Mouse (Mus musculus): ENCODE measurements at regions not wholly inside any gene's neighbourhood (a gene's known extent, or its start where the extent isn't known, plus 50 kb on each side); places are given as distances from the start of the nearest gene placed in this dataset.
"Not testable (repeated sequence)": the region's sequence is repeated elsewhere in the genome, so short reads cannot be mapped to it uniquely, and the experiment has no call there.

DNA sequence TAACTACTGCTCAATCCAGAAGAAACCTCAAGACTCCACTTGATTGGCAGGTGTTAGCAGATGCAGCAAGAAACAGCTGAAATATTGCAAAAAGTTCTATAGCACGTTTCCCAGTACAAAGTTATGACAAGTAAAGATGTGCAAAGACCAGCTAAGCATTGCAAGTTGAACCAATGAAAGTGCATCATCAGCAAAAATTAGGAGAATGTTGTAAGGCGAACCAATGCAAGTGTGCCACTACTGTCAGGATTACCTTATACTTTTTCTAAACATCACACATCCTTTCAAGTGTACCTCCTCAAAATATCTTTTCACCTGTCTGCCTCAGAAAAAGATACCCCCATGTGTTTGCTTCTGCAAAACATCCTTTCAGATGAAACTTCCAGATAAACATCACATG, 244.7 kb downstream of the Slco6d1 start:
- H3K9me3 ChIP-seq (replicated peaks), result no peaks in the 10 kb centered on the region
- no peak overlapping the region for H3K9ac ChIP-seq
- H3K27ac ChIP-seq, result no peak overlapping the region
- H3K4me3 ChIP-seq, result no peak overlapping the region
- no peaks in the 10 kb centered on the region for H3K4me1 ChIP-seq
- no peaks in the 10 kb centered on the region for H3K27me3 ChIP-seq
- no peak for ATAC-seq (ENCODE audit: low FRiP score)
- H3K4me2 ChIP-seq (replicated peaks), result no peak overlapping the region
- 80% methylated on average over 2 of the region's 2 CpGs for WGBS
- no peaks in the 10 kb centered on the region for H3K36me3 ChIP-seq

DNA sequence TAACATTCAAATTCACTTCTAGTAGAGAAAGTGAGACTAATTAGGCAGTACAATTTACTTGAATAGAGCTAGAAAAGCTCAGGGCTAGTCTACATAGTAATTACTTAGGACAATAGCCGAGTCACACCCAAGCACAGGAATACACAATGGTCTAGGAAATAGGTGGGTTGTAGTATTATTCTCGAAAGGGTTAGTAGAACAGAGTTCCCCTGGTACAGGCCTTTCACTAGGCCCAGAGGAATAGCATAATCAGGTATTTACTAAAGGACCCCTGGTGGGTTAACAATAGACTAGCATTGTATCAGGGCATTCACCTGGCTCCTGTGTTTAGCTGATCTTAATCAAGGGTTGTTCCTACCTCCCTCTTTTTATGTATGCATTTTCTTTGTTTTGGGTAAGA, 246.5 kb downstream of the Slco6d1 start:
- H3K9me3 ChIP-seq (replicated peaks); H3K27me3 ChIP-seq; H3K4me1 ChIP-seq; H3K36me3 ChIP-seq; H3K27ac ChIP-seq; H3K4me3 ChIP-seq; H3K4me2 ChIP-seq (replicated peaks); H3K9ac ChIP-seq; ATAC-seq (ENCODE audit: low FRiP score): not testable (repeated sequence)
- WGBS, result 84% methylated on average over 2 of the region's 2 CpGs

DNA sequence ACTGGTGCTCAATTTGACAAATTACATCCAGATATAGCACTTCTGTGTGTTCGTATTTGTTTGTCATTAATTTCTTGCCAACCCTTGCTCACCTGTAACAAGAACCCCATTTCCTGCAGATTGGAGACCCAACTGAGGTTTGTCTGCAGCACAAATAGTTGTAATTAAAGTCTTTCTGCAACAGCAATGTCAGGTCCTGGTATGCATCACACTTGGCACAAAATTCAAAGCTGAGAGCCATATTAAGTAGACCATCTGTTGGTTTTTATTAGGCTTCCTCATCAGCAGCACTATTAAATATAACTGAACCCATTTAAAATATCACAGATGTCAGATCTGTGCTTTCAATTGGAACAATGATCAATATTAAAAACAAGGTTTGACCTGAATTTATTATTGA, 247.0 kb downstream of the Slco6d1 start:
- H3K4me3 ChIP-seq, result no peak overlapping the region
- no peak overlapping the region for H3K9ac ChIP-seq
- H3K4me1 ChIP-seq, result no peaks in the 10 kb centered on the region
- ATAC-seq (ENCODE audit: low FRiP score), result no peak
- WGBS, result 87% methylated on average over 1 of the region's 1 CpGs
- H3K27ac ChIP-seq, result no peak overlapping the region
- H3K9me3 ChIP-seq (replicated peaks), result no peaks in the 10 kb centered on the region
- H3K4me2 ChIP-seq (replicated peaks), result no peak overlapping the region
- no peaks in the 10 kb centered on the region for H3K27me3 ChIP-seq
- no peaks in the 10 kb centered on the region for H3K36me3 ChIP-seq

DNA sequence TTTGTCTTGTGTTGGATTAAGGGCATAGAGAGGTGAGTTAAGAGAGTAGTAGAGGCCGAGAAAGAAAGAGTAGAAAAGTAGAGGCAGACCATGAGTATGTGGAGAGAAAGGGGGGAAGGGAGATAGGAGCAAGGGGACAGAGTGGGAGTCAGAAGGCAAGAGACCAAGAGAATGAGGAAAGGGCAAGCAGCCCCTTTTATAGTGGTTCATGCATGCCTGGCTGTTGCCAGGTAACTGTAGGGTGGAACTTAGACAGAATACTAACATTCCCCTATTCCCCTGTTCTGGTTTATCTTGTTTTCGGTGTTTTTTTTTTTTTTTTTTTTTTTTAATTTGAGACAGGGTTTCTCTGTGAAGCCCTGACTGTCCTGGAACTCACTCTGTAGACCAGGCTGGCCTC, 247.7 kb downstream of the Slco6d1 start:
- no peaks in the 10 kb centered on the region for H3K4me1 ChIP-seq
- H3K27ac ChIP-seq, result no peak overlapping the region
- H3K36me3 ChIP-seq, result no peaks in the 10 kb centered on the region
- no peaks in the 10 kb centered on the region for H3K27me3 ChIP-seq
- H3K4me3 ChIP-seq, result no peak overlapping the region
- ATAC-seq (ENCODE audit: low FRiP score), result peak; percentile 40; the same call in 1 of the 2 replicates
- no peak overlapping the region for H3K4me2 ChIP-seq (replicated peaks)
- H3K9ac ChIP-seq, result no peak overlapping the region
- no peaks in the 10 kb centered on the region for H3K9me3 ChIP-seq (replicated peaks)
- WGBS, result 23% methylated on average over 2 of the region's 2 CpGs

DNA sequence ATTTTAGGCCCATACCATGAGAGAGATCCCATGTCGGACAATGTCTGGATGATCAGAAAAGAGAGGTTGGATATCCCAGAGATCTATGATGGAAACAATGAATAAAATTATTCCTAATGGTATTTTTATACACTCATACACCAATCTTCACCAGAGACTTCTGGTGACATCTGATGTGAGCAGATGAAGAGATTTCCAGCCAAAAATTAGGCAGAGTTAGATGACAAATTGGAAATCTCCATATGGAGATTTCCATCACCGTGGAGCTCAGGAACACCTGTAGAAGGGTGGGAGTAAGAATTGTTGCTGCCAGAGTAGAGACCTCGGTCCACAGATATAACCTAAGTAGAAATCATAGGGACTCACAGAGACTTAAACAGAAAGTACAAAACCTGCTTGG, 257.8 kb downstream of the Slco6d1 start:
- Histone ChIP-seq H3K9ac (no peak overlapping the region), H3K9me3 (replicated peaks) (no peaks in the 10 kb centered on the region), H3K4me1 (no peaks in the 10 kb centered on the region), H3K4me3 (no peak overlapping the region), H3K4me2 (replicated peaks) (no peak overlapping the region), H3K27ac (no peak overlapping the region), H3K27me3 (no peaks in the 10 kb centered on the region), H3K36me3 (no peaks in the 10 kb centered on the region)
- no peak for ATAC-seq (ENCODE audit: low FRiP score)
- WGBS, result 87% methylated on average over 3 of the region's 3 CpGs

DNA sequence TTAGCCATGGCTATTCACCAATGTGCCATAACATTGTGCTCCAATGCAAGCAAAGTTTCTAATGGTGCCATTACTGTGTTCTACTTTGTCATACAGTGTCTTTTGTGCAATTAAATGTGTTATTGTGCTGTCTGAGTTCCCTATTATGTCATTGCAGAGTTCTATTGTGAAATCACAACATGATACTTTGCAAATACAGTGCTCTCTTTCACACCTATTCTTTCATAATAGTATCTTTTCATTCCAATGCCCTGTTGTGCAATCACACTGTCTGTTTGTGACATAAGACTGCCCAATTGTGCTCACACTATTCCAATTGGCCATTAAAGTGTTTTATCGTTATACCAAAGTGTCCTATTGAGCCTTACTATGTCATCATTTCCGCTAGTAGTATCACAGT, 292.9 kb downstream of the Slco6d1 start:
- Histone ChIP-seq H3K36me3 (no peaks in the 10 kb centered on the region), H3K4me2 (replicated peaks) (no peak overlapping the region), H3K9me3 (replicated peaks) (no peaks in the 10 kb centered on the region), H3K4me3 (no peak overlapping the region), H3K27me3 (no peaks in the 10 kb centered on the region), H3K27ac (no peak overlapping the region), H3K4me1 (no peaks in the 10 kb centered on the region), H3K9ac (no peak overlapping the region)
- no peak for ATAC-seq (ENCODE audit: low FRiP score)
- 84% methylated on average over 2 of the region's 2 CpGs for WGBS

DNA sequence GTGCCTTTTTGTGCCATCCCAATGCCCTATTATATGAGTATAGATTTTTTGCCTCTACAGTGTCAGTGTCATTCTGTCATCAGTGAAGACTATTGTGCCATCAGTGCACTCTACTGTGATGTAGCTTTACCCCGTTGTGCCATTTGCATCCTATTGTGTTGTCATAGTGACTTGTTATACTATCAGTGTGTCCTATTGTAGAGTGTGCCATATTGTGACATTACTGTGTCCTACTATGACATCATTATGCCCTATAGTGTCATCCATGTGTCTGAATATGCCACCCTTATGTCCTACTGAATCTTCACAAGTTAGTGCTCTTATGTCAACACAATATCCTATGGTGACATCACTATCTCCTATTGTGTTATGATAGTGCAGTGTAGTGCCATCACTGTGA, 293.4 kb downstream of the Slco6d1 start:
- Histone ChIP-seq H3K4me2 (replicated peaks) (no peak overlapping the region), H3K4me1 (no peaks in the 10 kb centered on the region), H3K9ac (no peak overlapping the region), H3K9me3 (replicated peaks) (no peaks in the 10 kb centered on the region), H3K27ac (no peak overlapping the region), H3K4me3 (no peak overlapping the region), H3K36me3 (no peaks in the 10 kb centered on the region), H3K27me3 (no peaks in the 10 kb centered on the region)
- no peak for ATAC-seq (ENCODE audit: low FRiP score)
- WGBS, result 89% methylated on average over 1 of the region's 1 CpGs

DNA sequence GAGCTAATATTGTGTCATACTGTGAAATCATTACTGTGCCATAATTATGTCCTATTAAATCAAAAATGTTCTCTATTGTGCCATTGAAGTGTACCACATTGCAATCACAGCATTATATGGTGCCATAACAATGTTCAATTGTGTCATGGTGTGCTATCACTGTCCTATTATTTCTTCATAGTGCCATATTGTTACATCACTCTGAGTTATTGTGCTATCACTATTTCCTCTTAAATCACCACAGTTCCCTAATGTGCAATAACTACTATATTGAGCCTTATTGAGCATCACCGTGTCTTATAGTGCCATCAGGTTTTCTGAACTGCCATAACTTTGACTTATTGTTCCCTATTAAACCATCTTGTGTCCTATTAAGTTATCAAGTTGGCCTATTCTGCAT, 299.7 kb downstream of the Slco6d1 start:
- no peaks in the 10 kb centered on the region for H3K9me3 ChIP-seq (replicated peaks)
- no peak overlapping the region for H3K4me3 ChIP-seq
- H3K27ac ChIP-seq, result no peak overlapping the region
- H3K4me1 ChIP-seq, result no peaks in the 10 kb centered on the region
- 79% methylated on average over 1 of the region's 1 CpGs for WGBS
- H3K4me2 ChIP-seq (replicated peaks), result no peak overlapping the region
- no peaks in the 10 kb centered on the region for H3K27me3 ChIP-seq
- no peak for ATAC-seq (ENCODE audit: low FRiP score)
- H3K9ac ChIP-seq, result no peak overlapping the region
- H3K36me3 ChIP-seq, result no peaks in the 10 kb centered on the region

DNA sequence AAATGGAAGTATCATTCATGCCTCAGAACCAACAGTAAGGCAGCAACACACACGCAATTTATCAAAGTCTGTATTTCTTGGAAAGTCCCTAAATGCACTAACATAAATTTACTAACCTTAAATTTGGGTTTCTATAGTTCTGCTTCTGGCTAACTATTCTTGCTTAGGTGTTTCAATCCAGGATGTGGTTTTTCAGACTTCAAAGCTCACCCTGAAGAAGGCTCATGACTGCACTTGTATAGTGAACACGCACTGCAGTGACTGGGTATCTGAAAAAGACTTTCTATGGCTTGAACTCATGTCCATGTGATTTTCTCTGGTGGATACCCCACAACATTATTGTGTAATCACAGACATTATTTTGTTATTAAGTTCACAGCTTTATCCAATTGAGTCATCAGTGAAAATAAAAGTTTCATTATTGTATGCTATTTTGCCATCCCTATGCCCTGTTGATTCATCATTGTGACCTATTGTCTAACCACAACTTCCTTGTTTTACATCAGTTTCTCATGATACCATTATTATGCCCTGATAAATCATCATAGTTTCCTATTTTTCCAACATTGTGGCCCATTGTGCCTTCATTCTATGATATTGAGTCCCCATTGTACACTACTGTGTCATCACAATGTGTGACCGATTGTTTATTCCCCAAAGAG, 306.6 kb downstream of the Slco6d1 start:
- Histone ChIP-seq H3K4me3 (no peak overlapping the region), H3K4me1 (no peaks in the 10 kb centered on the region), H3K36me3 (no peaks in the 10 kb centered on the region), H3K27ac (no peak overlapping the region), H3K9ac (no peak overlapping the region), H3K27me3 (no peaks in the 10 kb centered on the region), H3K9me3 (replicated peaks) (no peaks in the 10 kb centered on the region), H3K4me2 (replicated peaks) (no peak overlapping the region)
- no peak for ATAC-seq (ENCODE audit: low FRiP score)
- 88% methylated on average over 3 of the region's 3 CpGs for WGBS

DNA sequence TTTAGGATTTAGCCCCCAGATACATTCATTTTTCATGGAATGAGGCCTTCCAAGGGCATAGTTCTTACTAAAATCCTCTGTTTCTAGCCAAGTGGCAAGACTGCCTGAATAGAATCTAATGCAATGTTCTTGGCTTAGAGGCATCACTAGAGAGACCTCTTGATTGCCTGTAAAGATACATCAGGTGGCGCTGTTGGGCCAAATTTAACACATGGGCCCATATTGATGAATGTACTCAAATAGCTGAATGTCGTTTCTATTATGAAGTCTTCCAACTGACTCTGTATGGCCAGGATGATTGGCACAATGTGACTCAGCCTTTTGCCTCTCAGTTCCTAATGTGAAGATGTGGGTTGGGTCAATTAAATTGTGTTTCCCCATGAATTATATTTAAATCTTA, 328.0 kb downstream of the Slco6d1 start:
- peak; percentile 40; the same call in 1 of the 2 replicates for ATAC-seq (ENCODE audit: low FRiP score)
- 12% methylated on average over 2 of the region's 2 CpGs for WGBS

DNA sequence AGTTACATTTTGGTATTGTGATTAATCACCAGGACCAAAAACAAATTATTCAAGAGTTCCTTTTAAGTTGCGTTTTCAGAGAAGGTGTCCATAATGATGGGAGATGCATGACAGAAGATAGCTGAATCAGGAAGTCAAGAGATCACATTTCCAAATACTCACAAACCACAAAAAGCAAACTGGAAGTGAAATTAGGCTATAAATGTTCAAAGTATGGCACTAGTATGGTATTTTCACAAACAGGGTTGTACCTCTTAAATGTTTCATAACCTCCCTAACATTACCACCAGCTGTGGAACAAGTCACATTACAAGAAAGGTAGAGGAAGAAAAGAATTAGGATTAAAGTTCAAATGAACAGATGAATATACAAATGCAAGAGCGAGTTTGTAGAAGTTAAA, 367.6 kb downstream of the Slco6d1 start:
- H3K27me3 ChIP-seq, result no peaks in the 10 kb centered on the region
- WGBS, result 88% methylated on average over 2 of the region's 2 CpGs

More for the DNA sequence above, 328.0 kb downstream of the Slco6d1 start:
- H3K27ac ChIP-seq, result no peak overlapping the region
- H3K9ac ChIP-seq, result no peak overlapping the region
- H3K9me3 ChIP-seq (replicated peaks), result no peaks in the 10 kb centered on the region
- no peak overlapping the region for H3K4me3 ChIP-seq
- no peak overlapping the region for H3K4me2 ChIP-seq (replicated peaks)
- no peaks in the 10 kb centered on the region for H3K27me3 ChIP-seq
- H3K4me1 ChIP-seq, result no peaks in the 10 kb centered on the region
- no peaks in the 10 kb centered on the region for H3K36me3 ChIP-seq

DNA sequence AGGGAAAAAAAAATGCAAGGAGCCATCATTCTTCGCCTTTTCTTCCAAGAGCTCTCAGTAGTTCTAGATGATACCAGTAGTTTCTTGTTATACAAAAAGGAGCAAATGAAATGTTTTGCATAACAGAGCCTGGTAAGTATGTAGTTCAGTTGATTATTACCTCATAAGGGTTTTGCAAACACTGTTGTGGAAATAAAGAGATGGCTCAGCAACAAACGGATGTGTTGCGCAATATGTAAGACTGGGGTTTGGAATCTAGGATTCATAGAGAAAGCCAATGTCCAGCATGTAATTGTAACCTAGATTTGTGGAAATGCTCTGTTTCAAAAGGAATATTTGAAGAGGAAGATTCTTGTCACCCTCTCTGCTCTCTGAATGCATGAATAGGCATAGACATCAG, 372.4 kb downstream of the Slco6d1 start:
- Histone ChIP-seq H3K9me3 (replicated peaks) (no peaks in the 10 kb centered on the region), H3K4me1 (no peaks in the 10 kb centered on the region), H3K27me3 (no peaks in the 10 kb centered on the region), H3K27ac (no peak overlapping the region), H3K4me3 (no peak overlapping the region), H3K4me2 (replicated peaks) (no peak overlapping the region), H3K9ac (no peak overlapping the region), H3K36me3 (no peaks in the 10 kb centered on the region)
- WGBS, result 97% methylated on average over 3 of the region's 3 CpGs
- no peak for ATAC-seq (ENCODE audit: low FRiP score)

More for the DNA sequence above, 367.6 kb downstream of the Slco6d1 start:
- no peaks in the 10 kb centered on the region for H3K9me3 ChIP-seq (replicated peaks)
- no peak overlapping the region for H3K4me2 ChIP-seq (replicated peaks)
- H3K4me3 ChIP-seq, result no peak overlapping the region
- H3K4me1 ChIP-seq, result no peaks in the 10 kb centered on the region
- ATAC-seq (ENCODE audit: low FRiP score), result no peak
- no peaks in the 10 kb centered on the region for H3K36me3 ChIP-seq
- no peak overlapping the region for H3K9ac ChIP-seq
- no peak overlapping the region for H3K27ac ChIP-seq

DNA sequence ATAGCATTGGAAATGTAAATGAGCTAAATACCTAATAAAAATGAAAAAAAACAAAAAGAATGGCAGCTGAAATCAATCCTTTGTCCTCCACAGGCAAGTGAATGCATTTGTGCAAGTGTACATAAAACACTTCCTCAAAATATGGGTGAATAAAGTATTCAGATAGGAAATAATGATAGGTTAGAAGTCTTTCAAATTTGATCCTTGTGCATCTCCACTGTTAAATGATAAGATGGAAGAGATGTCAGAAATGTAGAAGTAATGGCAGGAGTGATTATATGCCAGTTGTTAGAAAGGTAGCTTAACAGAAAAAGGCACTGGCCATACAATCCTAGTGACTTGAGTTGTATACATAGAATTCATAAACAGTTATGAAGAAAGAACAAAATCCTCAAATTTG, 391.6 kb downstream of the Slco6d1 start:
- no peak overlapping the region for H3K4me2 ChIP-seq (replicated peaks)
- H3K27ac ChIP-seq, result no peak overlapping the region
- H3K27me3 ChIP-seq, result no peaks in the 10 kb centered on the region
- no peaks in the 10 kb centered on the region for H3K36me3 ChIP-seq
- H3K9ac ChIP-seq, result no peak overlapping the region
- no peaks in the 10 kb centered on the region for H3K9me3 ChIP-seq (replicated peaks)
- no peak for ATAC-seq (ENCODE audit: low FRiP score)
- H3K4me3 ChIP-seq, result no peak overlapping the region
- H3K4me1 ChIP-seq, result no peaks in the 10 kb centered on the region

Measured in hindbrain, embryonic 12.5 days (tissue).